Mouse (Mus musculus) CH12.LX (cell line): Measurements from ENCODE around the gene Tmem214.

Experiments
- BHLHE40 ChIP-seq: IDR thresholded peaks from 2 replicates; pipeline ENCODE4 v1.6.1; 2011; ENCODE audit warnings: mild to moderate bottlenecking, low read depth, low read length, improper control_type of control experiment
- CHD1 ChIP-seq: IDR thresholded peaks from 2 replicates; pipeline ENCODE4 v1.6.1; 2012; ENCODE audit warnings: low read depth, low read length, improper control_type of control experiment, inconsistent platforms
- CHD2 ChIP-seq: IDR thresholded peaks from 2 replicates; pipeline ENCODE4 v1.6.1; 2011; ENCODE audit warnings: low read length, improper control_type of control experiment
- CTCF ChIP-seq, 2 experiments: IDR thresholded peaks in 1 of 2; conservative IDR thresholded peaks in 1 of 2; 2 replicates each; pipeline ENCODE4 v1.5.1; 2011 to 2012; ENCODE audit warnings: low read depth in 2 of 2, low read length in 2 of 2, improper control_type of control experiment in 1 of 2, inconsistent platforms in 1 of 2, mild to moderate bottlenecking in 1 of 2, moderate library complexity in 1 of 2
- ELF1 ChIP-seq: IDR thresholded peaks from 2 replicates; pipeline ENCODE4 v1.6.1; 2014; ENCODE audit warnings: low read depth, mild to moderate bottlenecking, inconsistent platforms, low read length, improper control_type of control experiment
- EP300 ChIP-seq: IDR thresholded peaks from 2 replicates; pipeline ENCODE4 v1.6.1; 2011; ENCODE audit warnings: low read length, improper control_type of control experiment
- GABPA ChIP-seq: IDR thresholded peaks from 2 replicates; pipeline ENCODE4 v1.6.1; 2012; ENCODE audit warnings: low read depth, low read length, improper control_type of control experiment, inconsistent platforms; ENCODE audit not compliant: insufficient replicate concordance
- HCFC1 ChIP-seq: IDR thresholded peaks from 2 replicates; pipeline ENCODE4 v1.6.1; 2012; ENCODE audit warnings: low read depth, mild to moderate bottlenecking, inconsistent platforms, low read length, improper control_type of control experiment
- IRF4 ChIP-seq: IDR thresholded peaks from 2 replicates; pipeline ENCODE4 v1.6.1; 2014; ENCODE audit warnings: low read depth, mild to moderate bottlenecking, inconsistent platforms, low read length, improper control_type of control experiment
- MAX ChIP-seq: IDR thresholded peaks from 2 replicates; pipeline ENCODE4 v1.6.1; 2011; ENCODE audit warnings: low read length, improper control_type of control experiment
- MEF2A ChIP-seq: IDR thresholded peaks from 2 replicates; pipeline ENCODE4 v1.6.1; 2014; ENCODE audit warnings: low read depth, mild to moderate bottlenecking, inconsistent platforms, low read length, improper control_type of control experiment, borderline replicate concordance
- POLR2A ChIP-seq: IDR thresholded peaks from 2 replicates; pipeline ENCODE4 v1.6.1; 2011; ENCODE audit warnings: low read depth, mild to moderate bottlenecking, improper control_type of control experiment, low read length
- ZC3H11A ChIP-seq: IDR thresholded peaks from 2 replicates; pipeline ENCODE4 v1.6.1; 2012; ENCODE audit warnings: low read depth, mild to moderate bottlenecking, inconsistent platforms, low read length, improper control_type of control experiment
- ZNF384 ChIP-seq: IDR thresholded peaks from 2 replicates; pipeline ENCODE4 v1.6.1; 2012; ENCODE audit warnings: low read depth, low read length, improper control_type of control experiment, inconsistent platforms

- TF ChIP-seq CTCF (conservative IDR thresholded peaks at IDR 0.05 in 1 of 2, IDR thresholded peaks at IDR 0.05 in 1 of 2; ENCODE audit: low read depth in 2 of 2, low read length in 2 of 2) (no peak), POLR2A (no peak), ZNF384 (no peak), ELF1 (no peak), ZC3H11A (no peak), CHD2 (no peak), CHD1 (no peak), EP300 (no peak), BHLHE40 (no peak), GABPA (no peak), MAX (no peak), HCFC1 (no peak), MEF2A (no peak), IRF4 (no peak)
Observed at GRCm38 (mm10) chr5:30822689-30823088, 45.1 kb upstream of the Tmem214 start.
